Mouse (Mus musculus) limb, embryonic 14.5 days (tissue): ENCODE data around the gene Dgat2. TPM values are rescaled to one million over a fixed set of nuclear protein-coding genes. Genes with fewer than 3 reads are reported as not detected.

Experiments used
- ATAC-seq: fragments of 200-750 bp; cut with Nextera tagmentation; 2 replicates; pipeline ENCODE4 v1.8.0; 2017; ENCODE audit warnings: low read depth, moderate number of reproducible peaks, moderate TSS enrichment; ENCODE audit not compliant: low FRiP score
- DNase-seq: peaks from one replicate; pipeline ENCODE4 v3.0.0-alpha.2; 2015; ENCODE audit warnings: low spot score
- H3K27ac ChIP-seq: fragments of 300-500 bp; sonication (generic); replicated peaks from 2 replicates; pipeline ENCODE4 v1.5.1; 2014; ENCODE audit warnings: low read depth, mild to moderate bottlenecking, low read length, moderate library complexity, mixed read lengths
- H3K27me3 ChIP-seq: fragments of 300-500 bp; sonication (generic); 2 replicates; pipeline ENCODE4 v1.6.1; 2014; ENCODE audit warnings: low read length, mixed read lengths; ENCODE audit not compliant: control insufficient read depth, insufficient read depth
- H3K36me3 ChIP-seq: fragments of 300-500 bp; sonication (generic); 2 replicates; pipeline ENCODE4 v1.6.1; 2014; ENCODE audit warnings: mild to moderate bottlenecking, low read length, moderate library complexity, mixed read lengths; ENCODE audit not compliant: control insufficient read depth, insufficient read depth
- H3K4me1 ChIP-seq: fragments of 300-500 bp; sonication (generic); 2 replicates; pipeline ENCODE4 v1.6.1; 2014; ENCODE audit warnings: antibody characterized with exemption, low read length, mixed read lengths; ENCODE audit not compliant: control insufficient read depth, insufficient read depth
- H3K4me2 ChIP-seq: fragments of 300-500 bp; sonication (generic); replicated peaks from 2 replicates; pipeline ENCODE4 v1.6.1; 2014; ENCODE audit warnings: low read depth, mild to moderate bottlenecking, low read length, moderate library complexity; ENCODE audit not compliant: severe bottlenecking
- H3K4me3 ChIP-seq: fragments of 300-500 bp; sonication (generic); replicated peaks from 2 replicates; pipeline ENCODE4 v1.5.1; 2014; ENCODE audit warnings: low read length
- H3K9ac ChIP-seq: fragments of 300-500 bp; sonication (generic); 2 replicates; pipeline ENCODE4 v1.6.1; 2014; ENCODE audit warnings: mild to moderate bottlenecking, low read depth, low read length, moderate library complexity; ENCODE audit not compliant: severe bottlenecking
- H3K9me3 ChIP-seq: fragments of 300-500 bp; sonication (generic); 2 replicates; pipeline ENCODE4 v1.6.1; 2016; ENCODE audit warnings: low read length; ENCODE audit not compliant: control insufficient read depth
- POLR2A ChIP-seq: fragments of 200-500 bp; IDR thresholded peaks from 2 replicates; pipeline ENCODE4 v1.8.0; 2012; ENCODE audit warnings: inconsistent platforms, mild to moderate bottlenecking, moderate library complexity, borderline replicate concordance; ENCODE audit not compliant: insufficient read depth, insufficient read length; ENCODE audit errors: extremely low read depth
- WGBS: fragments of 180-500 bp; shearing (Covaris S2); extraction: QIAGEN DNeasy Blood & Tissue Kit; methylation state at CpG from one replicate; pipeline ENCODE4 v1.1.7; 2014; 5-methylcytosine and 5-hydroxymethylcytosine counted together
- polyA plus RNA-seq, 2 experiments: library from polyadenylated mRNA; depleted of rRNA in 1 of 2; stranded (reverse) in 1 of 2; unstranded in 1 of 2; fragments of >200 nt; fragmentation: Nextera tagmentation in 1 of 2; extraction: Ambion mirVana in 1 of 2; gene quantifications; 2 replicates each; pipeline versions ENCODE4 v1.2.1 to v1.2.3; 2012 to 2014

Gene Dgat2
- polyA plus RNA-seq, 2 experiments: 23.5 to 42.3 TPM

- DNase-seq: no peak
- H3K9me3 ChIP-seq: no peaks in the 10 kb centered on the region
- no peaks in the 10 kb centered on the region for H3K27me3 ChIP-seq
- H3K27ac ChIP-seq: no peak overlapping the region
- H3K4me2 ChIP-seq: no peak overlapping the region
- TF ChIP-seq POLR2A: no peak
- 92% methylated on average over 10 of the region's 10 CpGs for WGBS
- no peaks in the 10 kb centered on the region for H3K36me3 ChIP-seq
- no peaks in the 10 kb centered on the region for H3K4me1 ChIP-seq
- ATAC-seq: no peak
- no peak overlapping the region for H3K9ac ChIP-seq
- H3K4me3 ChIP-seq: no peak overlapping the region
Measured at GRCm38 (mm10) chr7:99226662-99227061, 44.1 kb upstream of the Dgat2 start.

- DNase-seq: no peak
- no peaks in the 10 kb centered on the region for H3K36me3 ChIP-seq
- H3K9me3 ChIP-seq: no peaks in the 10 kb centered on the region
- ATAC-seq: no peak
- no peak overlapping the region for H3K27ac ChIP-seq
- H3K4me1 ChIP-seq: no peaks in the 10 kb centered on the region
- no peak overlapping the region for H3K9ac ChIP-seq
- H3K4me3 ChIP-seq: no peak overlapping the region
- WGBS: 76% methylated on average over 6 of the region's 6 CpGs
- no peak for TF ChIP-seq POLR2A
- no peak overlapping the region for H3K4me2 ChIP-seq
- H3K27me3 ChIP-seq: no peaks in the 10 kb centered on the region
Measured at GRCm38 (mm10) chr7:99225421-99225820, 42.9 kb upstream of the Dgat2 start.

GRCm38 (mm10) chr7:99224648-99225190 lies 42.2 kb upstream of the Dgat2 start:
- no peak for TF ChIP-seq POLR2A
- H3K36me3 ChIP-seq: no peaks in the 10 kb centered on the region

GRCm38 (mm10) chr7:99224225-99224624 lies 41.7 kb upstream of the Dgat2 start:
- no peak for ATAC-seq
- no peaks in the 10 kb centered on the region for H3K4me1 ChIP-seq
- WGBS: 59% methylated on average over 7 of the region's 7 CpGs

More at GRCm38 (mm10) chr7:99224648-99225190, 42.2 kb upstream of the Dgat2 start:
- H3K9ac ChIP-seq: no peak overlapping the region
- no peak overlapping the region for H3K4me2 ChIP-seq
- no peak overlapping the region for H3K27ac ChIP-seq
- H3K27me3 ChIP-seq: no peaks in the 10 kb centered on the region
- 69% methylated on average over 1 of the region's 1 CpGs for WGBS
- no peak overlapping the region for H3K4me3 ChIP-seq
- no peak for ATAC-seq
- no peaks in the 10 kb centered on the region for H3K9me3 ChIP-seq
- no peak for DNase-seq
- no peaks in the 10 kb centered on the region for H3K4me1 ChIP-seq

GRCm38 (mm10) chr7:99217338-99218074 lies 35.0 kb upstream of the Dgat2 start:
- H3K4me1 ChIP-seq: no peaks in the 10 kb centered on the region
- no peaks in the 10 kb centered on the region for H3K9me3 ChIP-seq
- no peak overlapping the region for H3K4me3 ChIP-seq
- no peak overlapping the region for H3K9ac ChIP-seq
- no peak overlapping the region for H3K27ac ChIP-seq
- ATAC-seq: no peak
- no peaks in the 10 kb centered on the region for H3K36me3 ChIP-seq
- 66% methylated on average over 3 of the region's 3 CpGs for WGBS
- DNase-seq: peak; percentile 15
- no peaks in the 10 kb centered on the region for H3K27me3 ChIP-seq
- no peak overlapping the region for H3K4me2 ChIP-seq
- no peak for TF ChIP-seq POLR2A

More at GRCm38 (mm10) chr7:99224225-99224624, 41.7 kb upstream of the Dgat2 start:
- Histone ChIP-seq H3K27me3 (no peaks in the 10 kb centered on the region), H3K4me2 (no peak overlapping the region), H3K4me3 (no peak overlapping the region), H3K36me3 (no peaks in the 10 kb centered on the region), H3K27ac (no peak overlapping the region), H3K9ac (no peak overlapping the region), H3K9me3 (no peaks in the 10 kb centered on the region)
- TF ChIP-seq POLR2A: no peak
- DNase-seq: no peak
